Mouse (Mus musculus) midbrain, embryonic 12.5 days (tissue): ENCODE data around the gene Micall1. TPM values are rescaled to one million over a fixed set of nuclear protein-coding genes. Genes with fewer than 3 reads are reported as not detected.
A peak's percentile ranks its signal among the peaks of the same experiment; 100 is the strongest.

Source experiments
- ATAC-seq: fragments of 200-750 bp; cut with Nextera tagmentation; 2 replicates; pipeline ENCODE4 v1.8.0; 2017; ENCODE audit warnings: low read depth, moderate TSS enrichment, moderate library complexity; ENCODE audit not compliant: low FRiP score
- H3K27ac ChIP-seq: fragments of 300-500 bp; sonication (generic); replicated peaks from 2 replicates; pipeline ENCODE4 v1.5.1; 2016; ENCODE audit warnings: mild to moderate bottlenecking
- H3K27me3 ChIP-seq: fragments of 300-500 bp; sonication (generic); 2 replicates; pipeline ENCODE4 v1.6.1; 2016; ENCODE audit warnings: mild to moderate bottlenecking
- H3K36me3 ChIP-seq: fragments of 300-500 bp; sonication (generic); 2 replicates; pipeline ENCODE4 v1.6.1; 2016
- H3K4me1 ChIP-seq: fragments of 300-500 bp; sonication (generic); 2 replicates; pipeline ENCODE4 v1.6.1; 2016
- H3K4me2 ChIP-seq: fragments of 300-500 bp; sonication (generic); replicated peaks from 2 replicates; pipeline ENCODE4 v1.6.1; 2016; ENCODE audit warnings: mild to moderate bottlenecking, moderate library complexity
- H3K4me3 ChIP-seq: fragments of 300-500 bp; sonication (generic); 2 replicates; pipeline ENCODE4 v1.5.1; 2016; ENCODE audit warnings: mild to moderate bottlenecking
- H3K9ac ChIP-seq: fragments of 300-500 bp; sonication (generic); replicated peaks from 2 replicates; pipeline ENCODE4 v1.6.1; 2016; ENCODE audit warnings: mild to moderate bottlenecking, moderate library complexity
- H3K9me3 ChIP-seq: fragments of 300-500 bp; sonication (generic); 2 replicates; pipeline ENCODE4 v1.6.1; 2016; ENCODE audit warnings: mild to moderate bottlenecking
- WGBS: fragments of 180-500 bp; shearing (Covaris S2); methylation state at CpG from one replicate; pipeline ENCODE4 v1.1.7; 2016; 5-methylcytosine and 5-hydroxymethylcytosine counted together
- polyA plus RNA-seq: library from polyadenylated mRNA; unstranded; fragments of >200 nt; fragmentation: Nextera tagmentation; extraction: Ambion mirVana; gene quantifications from 2 replicates; pipeline ENCODE4 v1.2.1, GENCODE M21; 2016

The Micall1 gene
- polyA plus RNA-seq, 1 experiment from 2014 or later, result 11.4 TPM

DNA sequence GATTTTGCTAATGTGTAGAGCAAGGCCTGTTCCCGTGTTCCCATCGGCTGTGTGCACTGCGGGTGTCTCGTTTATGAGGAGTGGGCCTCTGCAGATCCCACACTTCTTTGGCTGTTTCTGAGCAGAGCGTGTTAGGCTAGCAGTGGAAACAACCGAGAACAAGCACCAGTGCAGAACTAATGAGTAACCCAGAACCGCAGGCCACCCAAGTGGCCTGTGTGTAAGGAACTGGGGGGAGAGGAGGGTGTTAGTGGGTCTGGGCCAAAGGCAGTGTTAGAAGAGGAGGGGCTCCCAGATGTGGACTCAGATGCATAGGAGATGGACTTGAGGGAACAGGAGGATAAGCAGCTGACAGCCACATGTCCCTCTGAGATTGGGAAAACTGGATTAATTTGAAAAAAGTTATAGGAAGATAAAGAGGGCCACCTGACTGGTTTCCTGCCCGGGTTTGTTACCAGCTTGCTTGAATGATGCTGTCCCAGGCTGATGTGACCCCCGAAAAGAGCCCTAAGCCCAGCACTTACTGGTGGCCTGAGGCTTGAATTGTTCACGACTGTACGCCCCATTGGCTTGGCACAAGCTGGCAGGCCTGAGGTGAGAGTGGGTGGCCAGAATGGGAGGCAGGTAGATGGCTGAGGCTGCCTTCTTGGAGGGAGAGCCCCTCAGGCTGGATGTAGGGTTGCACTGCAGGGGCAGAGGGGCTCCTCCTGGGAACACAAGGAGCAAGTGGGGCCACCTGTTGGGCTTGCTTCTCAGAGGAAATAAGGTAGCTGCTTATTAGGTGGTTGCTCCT lies 27.3 kb downstream of the Micall1 start:
- Histone ChIP-seq H3K9me3 (no peaks in the 10 kb centered on the region), H3K9ac (no peak overlapping the region), H3K27me3 (no peaks in the 10 kb centered on the region), H3K4me2 (no peak overlapping the region), H3K27ac (no peak overlapping the region), H3K4me1 (peaks cover 8% of the 10 kb centered on the region; the same call in 1 of the 2 replicates), H3K4me3 (no peak overlapping the region), H3K36me3 (peaks cover 24% of the 10 kb centered on the region)
- ATAC-seq, result no peak
- WGBS, result 68% methylated on average over 11 of the region's 11 CpGs

DNA sequence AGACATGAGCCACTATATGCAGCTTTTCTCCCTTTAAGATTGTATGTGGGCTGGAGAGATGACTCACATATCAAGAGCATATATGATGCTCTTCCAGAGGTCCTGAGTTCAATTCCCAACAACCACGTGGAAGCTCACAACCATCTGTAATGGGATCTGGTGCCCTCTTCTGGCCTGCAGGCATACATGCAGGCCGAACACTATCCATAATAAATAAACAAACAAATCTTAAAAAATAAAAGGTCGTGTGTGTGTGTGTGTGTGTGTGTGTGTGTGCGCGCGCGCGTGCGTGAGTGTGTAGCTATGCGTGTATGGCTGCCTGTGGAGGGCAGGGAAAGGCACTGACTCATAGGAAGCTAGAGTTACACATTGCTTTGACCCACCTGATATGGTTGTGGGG lies 30.9 kb downstream of the Micall1 start:
- Histone ChIP-seq H3K27me3 (no peaks in the 10 kb centered on the region), H3K27ac (no peak overlapping the region), H3K9ac (no peak overlapping the region), H3K4me3 (no peak overlapping the region), H3K4me1 (peaks cover 22% of the 10 kb centered on the region), H3K4me2 (no peak overlapping the region), H3K36me3 (peaks cover 4% of the 10 kb centered on the region), H3K9me3 (no peaks in the 10 kb centered on the region)
- 66% methylated on average over 10 of the region's 10 CpGs for WGBS
- no peak for ATAC-seq

DNA sequence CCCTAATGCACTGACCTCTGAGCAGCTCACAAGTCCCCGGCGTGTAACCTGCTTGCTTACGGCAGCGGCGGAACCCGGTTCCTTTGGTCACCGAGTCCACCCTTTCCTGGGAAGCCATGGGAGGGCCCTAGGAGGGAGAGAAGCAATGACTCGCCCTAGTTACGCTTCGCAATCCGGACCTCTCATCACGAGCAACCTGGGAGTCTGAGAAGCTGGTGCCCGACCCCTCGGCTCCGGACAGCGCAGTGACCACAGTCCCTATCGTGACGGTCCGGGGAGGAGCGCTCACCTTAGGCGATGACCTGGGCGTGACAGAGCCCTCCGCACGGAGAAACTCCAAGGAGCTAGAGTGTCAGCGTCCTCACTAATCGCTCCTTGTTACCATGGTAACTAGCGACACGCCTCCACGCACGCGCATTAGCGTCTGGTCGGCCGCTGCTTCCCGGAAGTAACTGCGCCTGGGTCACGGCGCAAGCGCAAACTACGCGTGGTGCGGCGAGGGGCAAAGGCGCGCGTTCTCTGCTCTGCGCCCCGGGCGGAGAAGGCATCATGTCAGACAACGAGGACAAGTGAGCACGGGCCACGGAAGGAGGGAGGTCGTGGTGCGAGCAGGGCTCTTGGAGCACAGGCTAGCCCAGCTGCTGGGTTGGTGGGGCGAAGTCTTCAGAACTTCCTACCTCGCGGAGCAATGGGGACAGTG lies 32.3 kb downstream of the Micall1 start, which contains the start of the genes Polr2f and 1700088E04Rik:
Polr2f (plus strand) TSS at position 144 of the 700 bp plus-strand sequence.
1700088E04Rik (minus strand) TSS at position 388 of the 700 bp plus-strand sequence.
- peak within 1 kb of the TSS; percentile 52 for H3K27ac ChIP-seq
- peak; percentile 90 for ATAC-seq
- peak within 1 kb of the TSS; percentile 94 for H3K4me3 ChIP-seq
- under 1% methylated on average over 57 of the region's 57 CpGs for WGBS
- H3K36me3 ChIP-seq, result peaks cover 18% of the 10 kb centered on the region
- peak within 1 kb of the TSS; percentile 86 for H3K9ac ChIP-seq
- H3K4me1 ChIP-seq, result peaks cover 19% of the 10 kb centered on the region
- H3K4me2 ChIP-seq, result peak within 1 kb of the TSS; percentile 65
- no peaks in the 10 kb centered on the region for H3K9me3 ChIP-seq
- H3K27me3 ChIP-seq, result no peaks in the 10 kb centered on the region

DNA sequence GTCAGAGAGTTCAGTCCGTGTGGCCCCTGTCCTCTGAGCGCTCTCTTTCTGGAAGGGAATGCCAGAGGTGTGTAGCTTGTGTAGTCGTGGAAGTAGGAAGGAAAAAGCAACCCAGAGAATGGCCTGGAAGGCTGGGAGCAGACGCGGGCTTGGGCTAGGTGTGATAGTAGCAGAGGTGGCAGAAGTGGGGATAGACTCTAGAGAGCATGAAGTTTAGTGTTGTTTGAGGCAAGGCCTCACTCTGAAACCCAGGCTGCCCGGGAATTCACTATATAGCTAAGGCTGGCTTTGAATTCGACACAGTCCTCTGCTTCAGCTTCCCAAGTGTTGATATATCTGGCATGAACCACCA lies 32.8 kb downstream of the Micall1 start:
- WGBS, result 4% methylated on average over 7 of the region's 7 CpGs
- H3K4me2 ChIP-seq, result peak overlapping the region; percentile 65
- H3K27me3 ChIP-seq, result no peaks in the 10 kb centered on the region
- H3K27ac ChIP-seq, result peak overlapping the region; percentile 52
- ATAC-seq, result no peak
- peaks cover 19% of the 10 kb centered on the region for H3K4me1 ChIP-seq
- peak overlapping the region; percentile 86 for H3K9ac ChIP-seq
- peaks cover 23% of the 10 kb centered on the region for H3K36me3 ChIP-seq
- peak overlapping the region; percentile 94 for H3K4me3 ChIP-seq
- no peaks in the 10 kb centered on the region for H3K9me3 ChIP-seq

DNA sequence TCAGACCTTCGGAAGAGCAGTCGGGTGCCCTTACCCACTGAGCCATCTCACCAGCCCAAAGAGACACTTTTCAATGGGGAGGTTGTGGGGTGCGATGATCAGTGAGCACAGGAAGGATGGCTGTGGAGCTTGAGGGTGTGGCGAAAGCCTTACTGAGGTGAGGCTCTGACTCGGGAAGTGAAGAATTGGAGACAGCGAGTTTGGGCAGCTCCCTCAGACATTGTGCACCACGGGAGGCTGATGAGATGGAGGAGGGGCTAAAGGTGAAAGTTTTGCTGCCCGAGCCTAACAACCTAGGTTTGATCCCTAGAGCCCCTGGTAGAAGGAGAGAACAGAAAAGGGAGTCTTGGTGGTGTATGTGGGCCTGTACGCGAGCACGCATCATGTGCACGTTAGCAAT lies 34.6 kb downstream of the Micall1 start:
- H3K4me3 ChIP-seq, result no peak overlapping the region
- no peak overlapping the region for H3K27ac ChIP-seq
- no peaks in the 10 kb centered on the region for H3K9me3 ChIP-seq
- no peaks in the 10 kb centered on the region for H3K27me3 ChIP-seq
- no peak for ATAC-seq
- H3K36me3 ChIP-seq, result peaks cover 38% of the 10 kb centered on the region
- no peak overlapping the region for H3K4me2 ChIP-seq
- H3K4me1 ChIP-seq, result peaks cover 19% of the 10 kb centered on the region
- H3K9ac ChIP-seq, result no peak overlapping the region
- 87% methylated on average over 12 of the region's 12 CpGs for WGBS

DNA sequence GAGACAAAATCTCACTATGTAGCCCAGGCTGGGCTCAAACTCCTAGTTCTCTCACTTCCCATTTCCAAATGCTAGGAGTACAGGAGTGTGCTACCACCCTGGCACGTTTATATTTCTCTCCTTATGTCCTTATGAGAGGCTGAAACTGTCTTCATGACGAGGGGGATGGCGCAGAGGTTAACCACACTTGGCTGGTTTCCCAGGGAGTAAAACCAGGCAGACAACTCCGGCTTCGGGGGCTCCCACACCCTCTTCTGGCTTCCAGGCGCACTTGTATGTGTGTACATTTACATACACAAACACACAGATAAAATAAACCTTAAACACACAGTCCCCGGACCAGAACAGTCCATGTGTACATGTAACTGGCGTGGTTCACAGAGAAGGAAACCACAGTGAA lies 35.3 kb downstream of the Micall1 start:
- H3K36me3 ChIP-seq, result peaks cover 39% of the 10 kb centered on the region
- no peak for ATAC-seq
- WGBS, result 91% methylated on average over 8 of the region's 8 CpGs
- no peak overlapping the region for H3K4me2 ChIP-seq
- H3K4me3 ChIP-seq, result no peak overlapping the region
- H3K9ac ChIP-seq, result no peak overlapping the region
- H3K4me1 ChIP-seq, result peaks cover 19% of the 10 kb centered on the region
- H3K27me3 ChIP-seq, result no peaks in the 10 kb centered on the region
- H3K27ac ChIP-seq, result no peak overlapping the region
- H3K9me3 ChIP-seq, result no peaks in the 10 kb centered on the region

DNA sequence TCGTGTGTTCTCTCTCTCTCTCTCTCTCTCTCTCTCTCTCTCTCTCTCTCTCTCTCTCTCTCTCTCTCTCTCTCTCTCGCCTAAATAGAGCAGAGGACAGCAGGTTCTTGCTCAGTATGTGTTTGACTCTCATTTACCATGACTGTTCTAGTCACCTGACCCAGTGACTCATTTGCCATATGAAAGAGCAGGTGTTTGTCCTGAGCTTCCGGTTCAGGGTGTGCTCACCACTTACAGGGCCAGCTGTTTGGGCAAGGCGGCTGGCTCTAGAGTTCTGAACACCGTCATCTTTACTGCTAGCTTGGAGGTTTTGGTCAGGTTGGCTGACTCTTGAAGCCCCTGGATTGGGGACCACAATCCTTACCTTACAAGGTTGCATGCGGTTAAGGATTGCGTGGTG lies 36.8 kb downstream of the Micall1 start:
- Histone ChIP-seq H3K9ac (no peak overlapping the region), H3K27ac (no peak overlapping the region)

DNA sequence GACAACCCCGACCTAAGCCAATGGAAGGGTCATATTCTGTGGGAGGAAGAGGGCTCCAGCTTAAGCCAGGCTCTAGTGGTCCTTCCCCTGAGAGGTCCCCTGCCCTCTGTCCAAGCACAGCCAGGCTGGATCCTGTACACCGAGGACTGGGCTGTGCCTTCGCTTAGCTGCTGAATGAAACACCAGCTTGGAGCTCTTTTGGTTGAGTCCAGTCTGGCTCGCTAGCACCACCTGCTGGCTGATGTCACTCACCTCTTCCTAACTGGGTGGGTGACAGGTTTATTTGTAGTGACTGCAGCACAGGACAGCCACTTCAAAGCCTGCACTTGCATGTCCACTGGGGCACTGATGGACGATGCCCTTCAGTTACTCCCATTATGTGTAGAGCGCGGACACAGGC lies 39.8 kb downstream of the Micall1 start:
- H3K27me3 ChIP-seq, result no peaks in the 10 kb centered on the region
- no peaks in the 10 kb centered on the region for H3K9me3 ChIP-seq
- no peak overlapping the region for H3K4me2 ChIP-seq
- peaks cover 24% of the 10 kb centered on the region for H3K4me1 ChIP-seq
- ATAC-seq, result peak; percentile 49; the same call in 1 of the 2 replicates
- no peak overlapping the region for H3K27ac ChIP-seq
- H3K9ac ChIP-seq, result no peak overlapping the region
- no peak overlapping the region for H3K4me3 ChIP-seq
- peaks cover 65% of the 10 kb centered on the region for H3K36me3 ChIP-seq
- 55% methylated on average over 7 of the region's 7 CpGs for WGBS

More for the DNA sequence above, 36.8 kb downstream of the Micall1 start:
- no peak overlapping the region for H3K4me3 ChIP-seq
- H3K4me1 ChIP-seq, result peaks cover 16% of the 10 kb centered on the region
- no peaks in the 10 kb centered on the region for H3K9me3 ChIP-seq
- 93% methylated on average over 7 of the region's 7 CpGs for WGBS
- no peaks in the 10 kb centered on the region for H3K27me3 ChIP-seq
- H3K4me2 ChIP-seq, result no peak overlapping the region
- peaks cover 50% of the 10 kb centered on the region for H3K36me3 ChIP-seq
- no peak for ATAC-seq

DNA sequence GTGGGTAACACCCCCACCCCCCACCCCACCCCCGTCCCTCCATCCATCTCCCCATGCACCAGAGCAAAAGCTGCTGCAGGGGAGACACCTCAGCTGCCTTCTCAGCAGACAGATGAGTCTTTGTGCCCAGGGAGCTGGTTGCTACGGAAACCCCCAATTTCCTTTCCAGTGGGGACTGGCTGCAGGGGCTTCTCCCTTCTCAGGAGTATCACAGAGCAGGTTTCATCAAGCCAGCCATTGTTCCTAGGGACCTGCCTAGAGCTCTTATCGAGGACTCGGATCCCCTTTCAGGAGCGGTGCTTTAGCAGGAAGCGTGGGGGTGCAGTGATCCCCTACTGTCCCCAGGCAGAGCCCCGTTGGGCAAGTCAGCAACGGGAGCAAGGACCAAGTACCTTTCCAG lies 43.2 kb downstream of the Micall1 start:
- 0 out of 2 replicates have a peak overlapping the region, but pooled peaks have one; percentile 4 for H3K9ac ChIP-seq
- H3K4me2 ChIP-seq, result no peak overlapping the region; the same call in 1 of the 2 replicates
- peaks cover 38% of the 10 kb centered on the region for H3K36me3 ChIP-seq
- no peaks in the 10 kb centered on the region for H3K9me3 ChIP-seq
- ATAC-seq, result no peak; the same call in 1 of the 2 replicates
- H3K27ac ChIP-seq, result peak overlapping the region; percentile 77
- no peak overlapping the region for H3K4me3 ChIP-seq
- H3K27me3 ChIP-seq, result peaks cover 5% of the 10 kb centered on the region; the same call in 1 of the 2 replicates
- WGBS, result 45% methylated on average over 8 of the region's 8 CpGs
- peaks cover 34% of the 10 kb centered on the region for H3K4me1 ChIP-seq

DNA sequence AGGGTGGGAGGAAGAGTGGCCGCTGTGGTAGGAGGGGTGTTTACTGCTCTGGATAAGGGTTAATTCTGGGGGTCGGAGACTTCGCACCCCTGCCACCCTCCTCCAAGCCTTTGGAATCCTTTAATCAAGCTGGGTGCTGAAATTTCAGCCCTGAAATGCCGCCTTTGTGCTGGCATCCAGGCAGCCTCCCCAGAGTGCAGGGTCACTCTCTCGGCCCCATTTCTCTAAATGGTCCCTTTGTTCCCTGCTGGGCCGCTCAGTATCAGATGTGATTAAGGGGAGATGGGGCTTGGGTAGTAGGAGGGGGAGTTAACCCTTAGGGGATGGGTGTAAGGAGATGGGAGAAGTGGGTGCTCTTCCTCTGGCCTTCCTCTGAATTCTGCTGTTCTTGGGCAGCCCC lies 44.0 kb downstream of the Micall1 start:
- 45% methylated on average over 6 of the region's 6 CpGs for WGBS
- H3K9me3 ChIP-seq, result no peaks in the 10 kb centered on the region
- H3K36me3 ChIP-seq, result peaks cover 30% of the 10 kb centered on the region
- ATAC-seq, result no peak
- no peak overlapping the region for H3K9ac ChIP-seq
- no peak overlapping the region for H3K4me3 ChIP-seq
- H3K27ac ChIP-seq, result peak overlapping the region; percentile 77
- peaks cover 5% of the 10 kb centered on the region; the same call in 1 of the 2 replicates for H3K27me3 ChIP-seq
- no peak overlapping the region for H3K4me2 ChIP-seq
- peaks cover 34% of the 10 kb centered on the region for H3K4me1 ChIP-seq

DNA sequence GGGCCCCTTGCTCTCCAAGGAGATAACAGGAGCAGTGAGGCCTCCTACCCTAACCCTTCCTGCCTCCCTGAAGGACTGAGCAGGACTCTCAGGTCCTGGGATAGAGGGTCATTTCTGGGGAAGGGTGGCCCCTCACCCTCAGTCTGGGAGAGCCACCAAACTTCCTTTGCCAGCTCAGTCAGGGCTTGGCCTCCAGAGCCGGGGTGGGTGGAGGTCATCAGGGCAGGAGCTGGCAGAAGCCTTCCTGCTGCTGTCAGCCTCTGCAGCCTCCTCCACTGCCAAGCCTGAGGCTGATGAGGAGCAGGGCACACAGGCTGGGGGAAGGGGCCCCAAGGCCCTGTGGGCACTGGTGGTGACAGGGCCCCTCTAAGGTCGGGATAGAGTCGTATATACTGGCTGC lies 46.9 kb downstream of the Micall1 start:
- ATAC-seq, result no peak
- H3K4me3 ChIP-seq, result no peak overlapping the region
- peaks cover 30% of the 10 kb centered on the region for H3K27me3 ChIP-seq
- peaks cover 34% of the 10 kb centered on the region for H3K4me1 ChIP-seq
- H3K9me3 ChIP-seq, result no peaks in the 10 kb centered on the region
- H3K4me2 ChIP-seq, result no peak overlapping the region
- WGBS, result 27% methylated on average over 3 of the region's 3 CpGs
- peaks cover 15% of the 10 kb centered on the region; the same call in 1 of the 2 replicates for H3K36me3 ChIP-seq
- H3K27ac ChIP-seq, result no peak overlapping the region
- no peak overlapping the region for H3K9ac ChIP-seq

DNA sequence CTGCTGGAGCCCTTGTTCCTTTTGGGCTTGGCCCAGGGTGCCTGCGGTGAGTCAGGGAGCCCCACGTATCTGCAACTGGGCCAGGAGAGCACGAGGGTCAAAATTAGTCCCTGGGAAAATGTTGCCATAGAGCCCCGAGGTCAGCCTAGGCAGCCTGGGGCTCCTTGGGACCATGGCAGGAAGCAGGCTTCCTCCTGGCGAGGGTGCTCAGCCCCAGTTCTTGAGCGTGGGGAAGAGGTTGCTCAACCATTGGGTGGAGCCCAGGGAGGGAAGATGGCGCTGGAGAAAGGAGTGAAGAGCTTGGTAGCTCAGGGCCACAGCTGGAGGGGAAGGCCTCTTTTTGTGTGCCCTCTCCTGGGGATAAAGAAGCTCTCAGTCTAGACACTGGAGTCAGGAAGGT lies 53.6 kb downstream of the Micall1 start:
- H3K27me3 ChIP-seq, result peaks cover 90% of the 10 kb centered on the region

More for the DNA sequence above, 53.6 kb downstream of the Micall1 start:
- no peak for ATAC-seq
- Histone ChIP-seq H3K4me3 (no peak overlapping the region), H3K27ac (no peak overlapping the region), H3K36me3 (no peaks in the 10 kb centered on the region), H3K9ac (no peak overlapping the region), H3K9me3 (no peaks in the 10 kb centered on the region), H3K4me2 (no peak overlapping the region), H3K4me1 (peaks cover 31% of the 10 kb centered on the region)
- WGBS, result 69% methylated on average over 7 of the region's 7 CpGs
